Mouse (Mus musculus): Measurements from ENCODE around the gene Txn2. TPM values are rescaled to one million over a fixed set of nuclear protein-coding genes. Genes with fewer than 3 reads are reported as not detected.

Txn2 gene
- polyA plus RNA-seq, 1 experiment from 2014 or later: 177 TPM

- Histone ChIP-seq H3K27ac (ENCODE audit: low read length) (no peak overlapping the region), H3K9ac (ENCODE audit: low read depth, low read length) (no peak overlapping the region), H3K27me3 (ENCODE audit: control insufficient read depth, insufficient read depth, low read depth, low read length) (peaks cover 21% of the 10 kb centered on the region), H3K9me3 (replicated peaks; ENCODE audit: control insufficient read depth, low read length) (no peaks in the 10 kb centered on the region), H3K36me3 (ENCODE audit: control insufficient read depth, insufficient read depth) (peaks cover 47% of the 10 kb centered on the region), H3K4me3 (ENCODE audit: low read depth, low read length) (no peak overlapping the region), H3K4me2 (ENCODE audit: low read depth, low read length) (no peak overlapping the region), H3K4me1 (ENCODE audit: control insufficient read depth, low read depth, low read length) (peaks cover 20% of the 10 kb centered on the region)
- 50% methylated on average over 3 of the region's 3 CpGs for WGBS (ENCODE audit: insufficient replicate concordance)
- no peak for ATAC-seq (ENCODE audit: low read depth)
Observed at GRCm38 (mm10) chr15:77958071-77958470, 29.3 kb upstream of the Txn2 start.

GRCm38 (mm10) chr15:77957625-77958024 is 28.8 kb upstream of the Txn2 start:
- peaks cover 20% of the 10 kb centered on the region for H3K4me1 ChIP-seq (ENCODE audit: control insufficient read depth, low read depth, low read length)
- H3K27ac ChIP-seq (ENCODE audit: low read length): no peak overlapping the region
- H3K4me3 ChIP-seq (ENCODE audit: low read depth, low read length): no peak overlapping the region
- no peak for ATAC-seq (ENCODE audit: low read depth)
- H3K4me2 ChIP-seq (ENCODE audit: low read depth, low read length): no peak overlapping the region
- peaks cover 43% of the 10 kb centered on the region for H3K36me3 ChIP-seq (ENCODE audit: control insufficient read depth, insufficient read depth)
- no peak overlapping the region for H3K9ac ChIP-seq (ENCODE audit: low read depth, low read length)
- H3K27me3 ChIP-seq (ENCODE audit: control insufficient read depth, insufficient read depth, low read depth, low read length): peaks cover 21% of the 10 kb centered on the region
- 48% methylated on average over 5 of the region's 5 CpGs for WGBS (ENCODE audit: insufficient replicate concordance)
- no peaks in the 10 kb centered on the region for H3K9me3 ChIP-seq (replicated peaks; ENCODE audit: control insufficient read depth, low read length)

- Histone ChIP-seq H3K9me3 (replicated peaks; ENCODE audit: control insufficient read depth, low read length) (no peaks in the 10 kb centered on the region), H3K36me3 (ENCODE audit: control insufficient read depth, insufficient read depth) (peaks cover 31% of the 10 kb centered on the region), H3K4me2 (ENCODE audit: low read depth, low read length) (peak within 1 kb of the TSS; percentile 82), H3K4me1 (ENCODE audit: control insufficient read depth, low read depth, low read length) (peaks cover 20% of the 10 kb centered on the region), H3K9ac (ENCODE audit: low read depth, low read length) (peak within 1 kb of the TSS; percentile 37; the same call in 1 of the 2 replicates), H3K27ac (ENCODE audit: low read length) (no peak within 1 kb of the TSS), H3K4me3 (ENCODE audit: low read depth, low read length) (peak within 1 kb of the TSS; percentile 60), H3K27me3 (ENCODE audit: control insufficient read depth, insufficient read depth, low read depth, low read length) (peaks cover 21% of the 10 kb centered on the region)
- peak; percentile 87 for ATAC-seq (ENCODE audit: low read depth)
- under 1% methylated on average over 39 of the region's 39 CpGs for WGBS (ENCODE audit: insufficient replicate concordance)
Observed at GRCm38 (mm10) chr15:77956404-77956901, 27.6 kb upstream of the Txn2 start, which contains the start of gene Foxred2. Foxred2 (minus strand) TSS chr15:77956722.

GRCm38 (mm10) chr15:77955440-77956403 is 26.9 kb upstream of the Txn2 start:
- Histone ChIP-seq H3K9me3 (replicated peaks; ENCODE audit: control insufficient read depth, low read length) (no peaks in the 10 kb centered on the region), H3K9ac (ENCODE audit: low read depth, low read length) (peak overlapping the region; percentile 37; the same call in 1 of the 2 replicates), H3K27me3 (ENCODE audit: control insufficient read depth, insufficient read depth, low read depth, low read length) (peaks cover 21% of the 10 kb centered on the region), H3K4me3 (ENCODE audit: low read depth, low read length) (peak overlapping the region; percentile 60), H3K4me1 (ENCODE audit: control insufficient read depth, low read depth, low read length) (peaks cover 20% of the 10 kb centered on the region), H3K27ac (ENCODE audit: low read length) (no peak overlapping the region), H3K36me3 (ENCODE audit: control insufficient read depth, insufficient read depth) (peaks cover 24% of the 10 kb centered on the region), H3K4me2 (ENCODE audit: low read depth, low read length) (peak overlapping the region; percentile 82)
- 16% methylated on average over 52 of the region's 52 CpGs for WGBS (ENCODE audit: insufficient replicate concordance)
- ATAC-seq (ENCODE audit: low read depth): peak; percentile 12; the same call in 1 of the 2 replicates

- WGBS (ENCODE audit: insufficient replicate concordance): 57% methylated on average over 2 of the region's 2 CpGs
- H3K4me2 ChIP-seq (ENCODE audit: low read depth, low read length): no peak overlapping the region
- ATAC-seq (ENCODE audit: low read depth): no peak
- H3K9me3 ChIP-seq (replicated peaks; ENCODE audit: control insufficient read depth, low read length): no peaks in the 10 kb centered on the region
- H3K4me3 ChIP-seq (ENCODE audit: low read depth, low read length): no peak overlapping the region
- H3K9ac ChIP-seq (ENCODE audit: low read depth, low read length): no peak overlapping the region
- H3K36me3 ChIP-seq (ENCODE audit: control insufficient read depth, insufficient read depth): peaks cover 11% of the 10 kb centered on the region
- peaks cover 20% of the 10 kb centered on the region for H3K4me1 ChIP-seq (ENCODE audit: control insufficient read depth, low read depth, low read length)
- no peak overlapping the region for H3K27ac ChIP-seq (ENCODE audit: low read length)
- H3K27me3 ChIP-seq (ENCODE audit: control insufficient read depth, insufficient read depth, low read depth, low read length): peaks cover 21% of the 10 kb centered on the region
Observed at GRCm38 (mm10) chr15:77954362-77954761, 25.6 kb upstream of the Txn2 start.

- H3K36me3 ChIP-seq (ENCODE audit: control insufficient read depth, insufficient read depth): no peaks in the 10 kb centered on the region
- H3K4me1 ChIP-seq (ENCODE audit: control insufficient read depth, low read depth, low read length): peaks cover 20% of the 10 kb centered on the region
- no peak overlapping the region for H3K27ac ChIP-seq (ENCODE audit: low read length)
- no peak overlapping the region for H3K9ac ChIP-seq (ENCODE audit: low read depth, low read length)
- WGBS (ENCODE audit: insufficient replicate concordance): 66% methylated on average over 3 of the region's 3 CpGs
- no peak overlapping the region for H3K4me3 ChIP-seq (ENCODE audit: low read depth, low read length)
- ATAC-seq (ENCODE audit: low read depth): no peak
- H3K4me2 ChIP-seq (ENCODE audit: low read depth, low read length): no peak overlapping the region
- H3K27me3 ChIP-seq (ENCODE audit: control insufficient read depth, insufficient read depth, low read depth, low read length): peaks cover 21% of the 10 kb centered on the region
- no peaks in the 10 kb centered on the region for H3K9me3 ChIP-seq (replicated peaks; ENCODE audit: control insufficient read depth, low read length)
Observed at GRCm38 (mm10) chr15:77952921-77953320, 24.1 kb upstream of the Txn2 start.

GRCm38 (mm10) chr15:77949061-77949460 is 20.3 kb upstream of the Txn2 start:
- Histone ChIP-seq H3K9me3 (replicated peaks; ENCODE audit: control insufficient read depth, low read length) (no peaks in the 10 kb centered on the region), H3K4me3 (ENCODE audit: low read depth, low read length) (no peak overlapping the region), H3K4me1 (ENCODE audit: control insufficient read depth, low read depth, low read length) (no peaks in the 10 kb centered on the region), H3K4me2 (ENCODE audit: low read depth, low read length) (no peak overlapping the region), H3K27ac (ENCODE audit: low read length) (no peak overlapping the region), H3K9ac (ENCODE audit: low read depth, low read length) (no peak overlapping the region), H3K27me3 (ENCODE audit: control insufficient read depth, insufficient read depth, low read depth, low read length) (peaks cover 1% of the 10 kb centered on the region; the same call in 1 of the 2 replicates), H3K36me3 (ENCODE audit: control insufficient read depth, insufficient read depth) (no peaks in the 10 kb centered on the region)
- no peak for ATAC-seq (ENCODE audit: low read depth)
- WGBS (ENCODE audit: insufficient replicate concordance): 72% methylated on average over 7 of the region's 7 CpGs

GRCm38 (mm10) chr15:77945711-77946110 is 16.9 kb upstream of the Txn2 start:
- H3K27me3 ChIP-seq (ENCODE audit: control insufficient read depth, insufficient read depth, low read depth, low read length): no peaks in the 10 kb centered on the region
- 44% methylated on average over 4 of the region's 4 CpGs for WGBS (ENCODE audit: insufficient replicate concordance)
- H3K9ac ChIP-seq (ENCODE audit: low read depth, low read length): no peak overlapping the region
- no peak overlapping the region for H3K4me2 ChIP-seq (ENCODE audit: low read depth, low read length)
- H3K4me3 ChIP-seq (ENCODE audit: low read depth, low read length): no peak overlapping the region
- ATAC-seq (ENCODE audit: low read depth): peak; percentile 41; the same call in 1 of the 2 replicates
- H3K9me3 ChIP-seq (replicated peaks; ENCODE audit: control insufficient read depth, low read length): no peaks in the 10 kb centered on the region
- H3K36me3 ChIP-seq (ENCODE audit: control insufficient read depth, insufficient read depth): no peaks in the 10 kb centered on the region
- H3K4me1 ChIP-seq (ENCODE audit: control insufficient read depth, low read depth, low read length): no peaks in the 10 kb centered on the region
- no peak overlapping the region for H3K27ac ChIP-seq (ENCODE audit: low read length)

GRCm38 (mm10) chr15:77941563-77941962 is 12.8 kb upstream of the Txn2 start:
- H3K4me1 ChIP-seq (ENCODE audit: control insufficient read depth, low read depth, low read length): no peaks in the 10 kb centered on the region
- H3K4me3 ChIP-seq (ENCODE audit: low read depth, low read length): no peak overlapping the region
- H3K27me3 ChIP-seq (ENCODE audit: control insufficient read depth, insufficient read depth, low read depth, low read length): no peaks in the 10 kb centered on the region
- no peaks in the 10 kb centered on the region for H3K36me3 ChIP-seq (ENCODE audit: control insufficient read depth, insufficient read depth)
- H3K27ac ChIP-seq (ENCODE audit: low read length): no peak overlapping the region
- 56% methylated on average over 3 of the region's 3 CpGs for WGBS (ENCODE audit: insufficient replicate concordance)
- ATAC-seq (ENCODE audit: low read depth): no peak
- no peaks in the 10 kb centered on the region for H3K9me3 ChIP-seq (replicated peaks; ENCODE audit: control insufficient read depth, low read length)
- H3K4me2 ChIP-seq (ENCODE audit: low read depth, low read length): no peak overlapping the region
- H3K9ac ChIP-seq (ENCODE audit: low read depth, low read length): no peak overlapping the region
